Mouse (Mus musculus): ENCODE results near the gene Nfam1. TPM values are rescaled to one million over a fixed set of nuclear protein-coding genes. Genes with fewer than 3 reads are reported as not detected.
A peak's percentile ranks its signal among the peaks of the same experiment; 100 is the strongest.

Gene Nfam1
- total and polyA plus RNA-seq, 2 experiments from 2014 or later = 0.38 to 1.2 TPM

DNA sequence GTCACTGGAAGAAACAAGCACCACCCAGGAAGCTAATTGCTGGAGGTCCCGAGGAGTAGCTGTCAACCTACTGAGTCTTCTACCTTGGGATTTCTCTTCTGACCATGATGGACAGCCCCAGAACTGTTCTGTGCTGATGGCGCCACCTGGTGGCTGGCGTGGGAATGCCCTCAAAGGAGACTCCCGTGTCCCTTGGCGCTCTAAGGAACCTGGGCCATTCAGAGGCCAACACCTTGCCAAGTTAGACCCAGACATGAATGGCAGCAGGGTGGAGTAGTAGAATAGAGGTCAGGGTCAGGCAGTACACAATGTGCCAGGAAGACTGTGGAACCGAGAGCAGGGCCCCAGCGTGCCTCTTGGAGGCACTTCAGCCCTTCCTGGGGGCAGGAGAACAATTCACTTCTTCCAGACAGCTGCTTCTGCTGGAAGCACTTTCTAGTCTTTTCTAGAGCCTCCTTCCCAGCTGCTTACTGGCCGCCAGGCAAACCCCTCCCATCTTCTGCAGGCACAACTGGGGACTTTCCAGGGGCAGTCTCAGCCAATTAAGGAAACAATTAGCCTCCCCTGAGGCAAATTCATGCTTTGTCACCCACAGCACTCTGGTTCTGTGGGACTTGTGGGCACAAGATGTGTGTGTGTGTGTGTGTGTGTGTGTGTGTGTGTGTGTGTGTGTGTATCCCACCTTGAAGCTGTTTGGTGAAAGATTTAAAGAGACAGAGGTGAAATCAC lies 4.8 kb upstream of the Nfam1 start:
- Histone ChIP-seq H3K4me3 (ENCODE audit: low read depth, low read length) (no peak overlapping the region), H3K4me1 (ENCODE audit: control insufficient read depth, insufficient read depth) (peaks cover 26% of the 10 kb centered on the region), H3K27ac (ENCODE audit: low read depth) (no peak overlapping the region), H3K36me3 (replicated peaks; ENCODE audit: control insufficient read depth, insufficient read depth, low read length) (no peaks in the 10 kb centered on the region), H3K4me2 (ENCODE audit: low read depth, low read length) (no peak overlapping the region), H3K9ac (replicated peaks; ENCODE audit: low read depth, low read length) (no peak overlapping the region), H3K27me3 (ENCODE audit: control insufficient read depth, insufficient read depth, low read length) (peaks cover 17% of the 10 kb centered on the region; the same call in 1 of the 2 replicates), H3K9me3 (replicated peaks; ENCODE audit: control insufficient read depth, low read length) (no peaks in the 10 kb centered on the region)
- DNase-seq (ENCODE audit: low spot score) (peak; percentile 68), ATAC-seq (ENCODE audit: insufficient read depth, low read depth) (peak; percentile 73)
- no peak for TF ChIP-seq EP300 (IDR thresholded peaks at IDR 0.05; ENCODE audit: low read depth)
- TF ChIP-seq CTCF (IDR thresholded peaks at IDR 0.05; ENCODE audit: low read depth) = peak; percentile 98
- 2% methylated on average over 8 of the region's 8 CpGs for WGBS

- H3K9me3 ChIP-seq (replicated peaks; ENCODE audit: control insufficient read depth, low read length) = no peaks in the 10 kb centered on the region
- H3K4me1 ChIP-seq (ENCODE audit: control insufficient read depth, insufficient read depth) = peaks cover 26% of the 10 kb centered on the region
- H3K27me3 ChIP-seq (ENCODE audit: control insufficient read depth, insufficient read depth, low read length) = peaks cover 17% of the 10 kb centered on the region; the same call in 1 of the 2 replicates
- TF ChIP-seq EP300 (IDR thresholded peaks at IDR 0.05; ENCODE audit: low read depth) (no peak), CTCF (IDR thresholded peaks at IDR 0.05; ENCODE audit: low read depth) (no peak)
- 42% methylated on average over 14 of the region's 14 CpGs for WGBS
- no peak overlapping the region for H3K4me3 ChIP-seq (ENCODE audit: low read depth, low read length)
- no peak overlapping the region for H3K9ac ChIP-seq (replicated peaks; ENCODE audit: low read depth, low read length)
- H3K36me3 ChIP-seq (replicated peaks; ENCODE audit: control insufficient read depth, insufficient read depth, low read length) = no peaks in the 10 kb centered on the region
- H3K27ac ChIP-seq (ENCODE audit: low read depth) = no peak overlapping the region
- H3K4me2 ChIP-seq (ENCODE audit: low read depth, low read length) = no peak overlapping the region
- ATAC-seq (ENCODE audit: insufficient read depth, low read depth) = peak; percentile 72
- peak; percentile 70 for DNase-seq (ENCODE audit: low spot score)
Observed at GRCm38 (mm10) chr15:83036900-83037519, 3.9 kb upstream of the Nfam1 start.

DNA sequence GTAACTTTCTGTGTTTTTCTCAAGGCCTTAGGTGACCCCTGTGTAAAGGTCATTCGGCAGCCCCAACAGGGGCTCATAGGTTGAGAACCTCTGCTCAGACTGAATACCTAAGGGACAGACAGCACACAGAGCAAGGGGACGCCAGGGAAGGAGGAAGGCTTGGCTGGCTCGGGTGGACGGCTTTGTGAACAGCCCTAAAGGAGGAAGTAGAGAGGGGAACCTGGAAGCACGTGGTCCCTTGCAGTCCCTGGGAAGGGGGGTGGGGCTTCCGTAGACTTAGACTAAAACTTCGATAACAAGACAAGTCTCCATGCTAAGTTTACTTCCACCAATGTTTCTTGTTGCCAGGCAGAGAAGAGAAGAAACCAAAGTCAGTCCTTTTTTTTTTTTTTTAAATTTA lies 3.0 kb upstream of the Nfam1 start:
- DNase-seq (ENCODE audit: low spot score) = no peak
- H3K4me1 ChIP-seq (ENCODE audit: control insufficient read depth, insufficient read depth) = peaks cover 26% of the 10 kb centered on the region

DNA sequence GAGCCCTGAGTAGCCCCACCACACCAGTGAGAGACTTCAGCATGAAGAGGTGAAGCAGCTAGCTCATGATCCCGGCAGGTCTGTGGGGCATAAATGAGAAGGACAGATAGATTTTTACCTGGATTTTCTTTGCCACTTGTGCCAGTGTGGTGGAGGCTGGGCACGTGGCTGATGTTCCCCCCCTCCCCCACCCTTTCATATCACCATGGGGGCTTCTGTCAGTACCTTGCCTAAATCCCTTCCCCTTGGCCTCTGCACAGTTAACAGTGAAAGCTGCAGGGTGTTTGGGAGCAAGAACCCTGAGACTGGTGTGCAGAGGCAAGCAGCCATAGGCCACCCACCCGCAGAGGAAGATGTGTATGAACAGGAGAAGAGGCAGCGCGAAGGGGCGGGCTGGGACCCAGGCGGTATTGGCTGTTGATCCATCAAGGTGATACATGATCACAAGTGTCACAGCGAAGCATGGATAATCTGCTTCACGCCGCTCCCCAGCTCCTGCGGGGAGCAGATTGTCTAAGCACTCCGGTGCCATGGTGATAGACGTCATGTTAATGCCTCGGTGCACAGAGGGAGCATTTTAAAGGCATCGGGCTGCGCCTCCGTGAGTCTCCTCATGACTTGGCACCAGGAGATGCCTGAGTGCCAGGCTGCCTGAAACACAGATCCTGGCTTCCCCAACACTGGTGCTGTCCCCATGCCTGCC lies 1.3 kb upstream of the Nfam1 start:
- DNase-seq (ENCODE audit: low spot score) (no peak), ATAC-seq (ENCODE audit: insufficient read depth, low read depth) (no peak)
- TF ChIP-seq CTCF (IDR thresholded peaks at IDR 0.05; ENCODE audit: low read depth) (no peak), EP300 (IDR thresholded peaks at IDR 0.05; ENCODE audit: low read depth) (no peak)
- H3K36me3 ChIP-seq (replicated peaks; ENCODE audit: control insufficient read depth, insufficient read depth, low read length) = no peaks in the 10 kb centered on the region
- H3K4me2 ChIP-seq (ENCODE audit: low read depth, low read length) = peak overlapping the region; percentile 16; the same call in 1 of the 2 replicates
- H3K9ac ChIP-seq (replicated peaks; ENCODE audit: low read depth, low read length) = no peak overlapping the region
- H3K4me3 ChIP-seq (ENCODE audit: low read depth, low read length) = no peak overlapping the region
- no peaks in the 10 kb centered on the region for H3K9me3 ChIP-seq (replicated peaks; ENCODE audit: control insufficient read depth, low read length)
- peaks cover 24% of the 10 kb centered on the region; the same call in 1 of the 2 replicates for H3K27me3 ChIP-seq (ENCODE audit: control insufficient read depth, insufficient read depth, low read length)
- peaks cover 19% of the 10 kb centered on the region for H3K4me1 ChIP-seq (ENCODE audit: control insufficient read depth, insufficient read depth)
- 18% methylated on average over 17 of the region's 17 CpGs for WGBS
- H3K27ac ChIP-seq (ENCODE audit: low read depth) = no peak overlapping the region

More for the DNA sequence above, 3.0 kb upstream of the Nfam1 start:
- WGBS = 55% methylated on average over 7 of the region's 7 CpGs
- Histone ChIP-seq H3K4me2 (ENCODE audit: low read depth, low read length) (no peak overlapping the region), H3K4me3 (ENCODE audit: low read depth, low read length) (no peak overlapping the region), H3K36me3 (replicated peaks; ENCODE audit: control insufficient read depth, insufficient read depth, low read length) (no peaks in the 10 kb centered on the region), H3K27ac (ENCODE audit: low read depth) (no peak overlapping the region), H3K9ac (replicated peaks; ENCODE audit: low read depth, low read length) (no peak overlapping the region), H3K9me3 (replicated peaks; ENCODE audit: control insufficient read depth, low read length) (no peaks in the 10 kb centered on the region), H3K27me3 (ENCODE audit: control insufficient read depth, insufficient read depth, low read length) (peaks cover 24% of the 10 kb centered on the region; the same call in 1 of the 2 replicates)
- no peak for TF ChIP-seq CTCF (IDR thresholded peaks at IDR 0.05; ENCODE audit: low read depth)
- no peak for TF ChIP-seq EP300 (IDR thresholded peaks at IDR 0.05; ENCODE audit: low read depth)
- ATAC-seq (ENCODE audit: insufficient read depth, low read depth) = no peak

DNA sequence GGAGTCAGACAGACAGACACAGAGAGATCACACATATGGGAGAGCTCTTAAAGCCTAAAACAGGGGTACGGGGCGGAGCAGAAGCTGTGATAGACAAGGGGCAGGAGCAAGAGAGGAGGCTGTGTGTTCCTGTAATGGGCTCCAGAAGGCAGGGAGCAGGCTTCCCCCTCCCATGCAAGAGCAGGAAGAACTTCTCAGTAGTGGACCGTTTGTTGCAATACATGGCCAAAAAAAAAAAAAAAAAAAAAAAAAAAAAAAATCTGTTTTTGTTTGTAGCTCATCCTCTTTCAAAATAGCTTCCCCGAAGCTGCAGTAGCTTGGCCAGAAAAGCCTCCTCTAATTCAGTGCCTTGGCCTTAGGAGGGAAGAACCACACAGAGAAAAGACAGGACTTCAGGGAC lies 2.2 kb downstream of the Nfam1 start:
- H3K36me3 ChIP-seq (replicated peaks; ENCODE audit: control insufficient read depth, insufficient read depth, low read length) = no peaks in the 10 kb centered on the region
- no peak overlapping the region for H3K4me3 ChIP-seq (ENCODE audit: low read depth, low read length)
- no peak for DNase-seq (ENCODE audit: low spot score)
- ATAC-seq (ENCODE audit: insufficient read depth, low read depth) = no peak
- no peaks in the 10 kb centered on the region for H3K9me3 ChIP-seq (replicated peaks; ENCODE audit: control insufficient read depth, low read length)
- no peak overlapping the region for H3K9ac ChIP-seq (replicated peaks; ENCODE audit: low read depth, low read length)
- H3K27ac ChIP-seq (ENCODE audit: low read depth) = no peak overlapping the region
- no peak for TF ChIP-seq CTCF (IDR thresholded peaks at IDR 0.05; ENCODE audit: low read depth)
- no peak for TF ChIP-seq EP300 (IDR thresholded peaks at IDR 0.05; ENCODE audit: low read depth)
- H3K27me3 ChIP-seq (ENCODE audit: control insufficient read depth, insufficient read depth, low read length) = peaks cover 28% of the 10 kb centered on the region; the same call in 1 of the 2 replicates
- H3K4me2 ChIP-seq (ENCODE audit: low read depth, low read length) = no peak overlapping the region
- WGBS = 73% methylated on average over 4 of the region's 4 CpGs
- H3K4me1 ChIP-seq (ENCODE audit: control insufficient read depth, insufficient read depth) = peaks cover 13% of the 10 kb centered on the region; the same call in 1 of the 2 replicates
